Mouse (Mus musculus): ENCODE results near the gene Slc7a5. TPM values are rescaled to one million over a fixed set of nuclear protein-coding genes. Genes with fewer than 3 reads are reported as not detected.
A peak's percentile ranks its signal among the peaks of the same experiment; 100 is the strongest.

The Slc7a5 gene
- polyA plus RNA-seq, 1 experiment from 2014 or later: 39.2 TPM

DNA sequence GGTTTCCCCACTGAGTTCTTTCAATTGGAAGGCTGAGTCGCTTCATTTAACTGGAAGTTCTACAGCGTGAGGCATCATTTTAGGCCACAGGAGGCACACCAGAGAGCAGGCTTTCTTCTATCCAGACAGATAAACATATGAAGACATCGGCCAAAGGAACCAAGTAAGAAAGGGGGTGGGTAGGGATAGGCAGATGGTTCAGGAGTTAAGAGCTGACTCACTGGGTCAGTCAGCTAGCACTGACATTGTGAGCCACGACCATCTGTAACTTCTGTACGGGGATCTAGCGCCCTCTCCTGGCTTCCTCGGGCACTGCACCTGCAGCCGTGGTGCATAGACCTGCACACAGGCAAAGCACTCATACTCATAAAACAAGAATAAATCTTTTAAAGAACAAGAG, 66.3 kb downstream of the Slc7a5 start:
- Histone ChIP-seq H3K27ac (replicated peaks) (no peak overlapping the region), H3K9ac (replicated peaks) (no peak overlapping the region), H3K9me3 (no peaks in the 10 kb centered on the region), H3K27me3 (no peaks in the 10 kb centered on the region), H3K4me2 (replicated peaks) (no peak overlapping the region), H3K36me3 (no peaks in the 10 kb centered on the region), H3K4me3 (no peak overlapping the region), H3K4me1 (no peaks in the 10 kb centered on the region)
- ATAC-seq (replicated peaks): no peak
- WGBS: 44% methylated on average over 8 of the region's 8 CpGs

DNA sequence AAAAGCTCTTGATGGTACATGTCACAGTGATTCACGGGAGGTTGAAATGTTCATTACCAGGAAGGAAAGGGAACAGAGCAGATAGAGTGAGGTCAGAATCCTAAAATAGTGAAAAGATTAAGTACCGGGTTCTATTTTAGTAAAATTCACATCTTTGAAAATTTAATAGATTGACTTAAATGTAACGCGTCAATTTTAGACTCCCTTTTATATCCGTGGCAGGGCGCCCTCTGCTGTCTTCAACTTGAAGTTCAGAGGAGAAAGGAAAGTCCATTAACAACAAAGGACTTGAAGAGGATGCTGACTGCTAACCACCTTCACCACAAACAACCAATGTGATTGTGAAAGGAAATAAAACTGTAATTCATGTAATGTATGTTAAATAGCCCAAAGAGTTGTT, 75.0 kb downstream of the Slc7a5 start:
- Histone ChIP-seq H3K4me2 (replicated peaks) (no peak overlapping the region), H3K36me3 (no peaks in the 10 kb centered on the region), H3K9me3 (no peaks in the 10 kb centered on the region), H3K4me3 (no peak overlapping the region), H3K27ac (replicated peaks) (peak overlapping the region; percentile 66; the same call in 1 of the 2 replicates), H3K4me1 (peaks cover 21% of the 10 kb centered on the region), H3K27me3 (no peaks in the 10 kb centered on the region), H3K9ac (replicated peaks) (no peak overlapping the region)
- no peak for ATAC-seq (replicated peaks)
- WGBS: 16% methylated on average over 6 of the region's 6 CpGs

DNA sequence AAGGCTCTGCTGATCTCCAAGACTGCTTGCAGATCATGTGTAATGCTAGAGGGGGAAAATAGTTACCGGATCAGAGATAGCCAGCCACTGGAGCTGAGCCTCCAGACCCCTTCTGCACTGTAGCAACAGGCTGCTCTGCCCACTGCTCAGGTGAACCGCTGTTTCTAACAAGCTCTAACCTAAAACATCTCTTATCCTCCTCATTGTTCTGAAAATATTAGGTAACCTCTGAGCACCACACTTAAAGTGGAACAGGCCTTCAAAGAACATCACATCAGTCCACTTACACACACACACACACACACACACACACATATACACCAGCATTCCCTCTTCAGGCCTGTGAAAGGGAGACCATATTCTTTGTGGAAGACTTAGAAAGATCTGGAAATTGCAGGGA, 75.4 kb downstream of the Slc7a5 start:
- H3K9ac ChIP-seq (replicated peaks): no peak overlapping the region
- H3K27me3 ChIP-seq: no peaks in the 10 kb centered on the region
- no peaks in the 10 kb centered on the region for H3K9me3 ChIP-seq
- H3K4me1 ChIP-seq: peaks cover 21% of the 10 kb centered on the region
- no peak overlapping the region for H3K27ac ChIP-seq (replicated peaks)
- H3K4me2 ChIP-seq (replicated peaks): no peak overlapping the region
- no peak for ATAC-seq (replicated peaks)
- no peak overlapping the region for H3K4me3 ChIP-seq
- WGBS: 71% methylated on average over 2 of the region's 2 CpGs
- no peaks in the 10 kb centered on the region for H3K36me3 ChIP-seq

Other genes starting within 250 kb of the Slc7a5 start
- 79.9 and 82.5 TPM in 2 replicates for gene Jph3, start 178.1 kb downstream of the Slc7a5 start, polyA plus RNA-seq (2015; fragmentation: Nextera tagmentation; extraction: Ambion mirVana)
- 45.6 and 46.2 TPM in 2 replicates for gene Klhdc4, start 78.1 kb downstream of the Slc7a5 start, polyA plus RNA-seq (2015; fragmentation: Nextera tagmentation; extraction: Ambion mirVana)
- gene Car5a, start 37.2 kb upstream of the Slc7a5 start, polyA plus RNA-seq (2015; fragmentation: Nextera tagmentation; extraction: Ambion mirVana): 0.37 and 0.43 TPM in 2 replicates
- 64.8 and 65.3 TPM in 2 replicates for gene Banp, start 42.1 kb upstream of the Slc7a5 start, polyA plus RNA-seq (2015; fragmentation: Nextera tagmentation; extraction: Ambion mirVana)